Mouse (Mus musculus): ENCODE results near the gene Ccdc61.
"Not testable (repeated sequence)": the region's sequence is repeated elsewhere in the genome, so short reads cannot be mapped to it uniquely, and the experiment has no call there.

Gene Ccdc61

GRCm38 (mm10) chr7:18909797-18910196 is 418 bp downstream of the Ccdc61 start:
- no peak for DNase-seq (ENCODE audit: low spot score)

DNA sequence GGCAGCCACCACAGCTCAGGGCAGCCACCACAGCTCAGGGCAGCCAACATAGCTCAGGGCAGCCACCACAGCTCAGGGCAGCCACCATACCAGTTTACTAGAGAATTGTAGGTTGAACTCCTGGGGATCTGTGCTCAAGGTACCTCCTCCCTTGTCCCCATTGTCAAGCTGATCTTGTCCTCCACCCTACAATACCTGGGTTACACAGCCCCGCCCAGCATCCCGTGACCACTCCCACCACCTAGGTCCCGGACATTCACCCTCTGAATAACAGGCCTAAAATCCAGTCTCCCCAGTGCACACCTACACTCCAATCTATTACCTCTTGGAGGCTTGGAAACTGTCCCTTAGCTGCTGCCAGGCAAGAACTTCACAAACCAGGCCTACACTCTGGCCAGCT is 5.2 kb downstream of the Ccdc61 start:
- no peak for DNase-seq (ENCODE audit: low spot score)

DNA sequence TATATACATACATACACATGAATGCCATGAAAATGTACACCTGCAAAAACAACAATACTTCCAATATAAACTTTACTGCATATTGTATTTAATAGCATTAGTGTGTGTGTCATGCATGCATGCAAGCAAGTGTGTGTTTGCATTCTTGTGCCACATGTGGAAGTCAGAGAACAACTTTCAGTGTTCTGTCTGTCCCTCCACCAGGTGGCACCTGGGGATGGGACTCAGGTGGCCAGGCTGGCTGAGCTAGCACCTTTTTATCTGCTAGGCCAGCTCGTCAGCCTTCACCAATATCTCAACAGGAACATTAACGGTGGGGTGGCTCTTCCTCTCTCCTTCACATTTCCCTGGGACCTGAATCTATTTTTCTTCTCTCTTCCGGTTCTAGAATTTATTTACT is 7.7 kb downstream of the Ccdc61 start:
- DNase-seq (ENCODE audit: low spot score): no peak

DNA sequence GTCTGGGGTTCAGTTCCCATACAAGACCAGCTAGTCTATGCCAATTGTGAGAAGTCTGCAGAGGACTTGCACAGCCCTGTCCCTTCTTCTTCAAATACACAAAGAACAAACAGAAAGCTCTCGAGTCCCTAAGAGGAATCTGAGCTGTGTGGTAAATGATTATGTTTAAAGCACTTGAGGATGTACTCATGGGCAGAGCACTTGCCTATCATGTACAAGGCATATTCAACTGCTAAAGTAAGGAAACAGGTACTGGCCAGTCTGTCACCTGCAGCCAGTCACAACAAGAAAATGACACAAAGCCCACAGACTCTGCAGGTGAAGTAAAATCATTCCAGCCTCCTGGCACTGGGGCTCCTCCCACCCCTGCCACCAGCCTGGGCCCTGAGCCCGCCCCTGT is 9.7 kb downstream of the Ccdc61 start:
- DNase-seq (ENCODE audit: low spot score): no peak

- no peak for DNase-seq (ENCODE audit: low spot score)
Measured at GRCm38 (mm10) chr7:18896536-18896935, 13.7 kb downstream of the Ccdc61 start.

DNA sequence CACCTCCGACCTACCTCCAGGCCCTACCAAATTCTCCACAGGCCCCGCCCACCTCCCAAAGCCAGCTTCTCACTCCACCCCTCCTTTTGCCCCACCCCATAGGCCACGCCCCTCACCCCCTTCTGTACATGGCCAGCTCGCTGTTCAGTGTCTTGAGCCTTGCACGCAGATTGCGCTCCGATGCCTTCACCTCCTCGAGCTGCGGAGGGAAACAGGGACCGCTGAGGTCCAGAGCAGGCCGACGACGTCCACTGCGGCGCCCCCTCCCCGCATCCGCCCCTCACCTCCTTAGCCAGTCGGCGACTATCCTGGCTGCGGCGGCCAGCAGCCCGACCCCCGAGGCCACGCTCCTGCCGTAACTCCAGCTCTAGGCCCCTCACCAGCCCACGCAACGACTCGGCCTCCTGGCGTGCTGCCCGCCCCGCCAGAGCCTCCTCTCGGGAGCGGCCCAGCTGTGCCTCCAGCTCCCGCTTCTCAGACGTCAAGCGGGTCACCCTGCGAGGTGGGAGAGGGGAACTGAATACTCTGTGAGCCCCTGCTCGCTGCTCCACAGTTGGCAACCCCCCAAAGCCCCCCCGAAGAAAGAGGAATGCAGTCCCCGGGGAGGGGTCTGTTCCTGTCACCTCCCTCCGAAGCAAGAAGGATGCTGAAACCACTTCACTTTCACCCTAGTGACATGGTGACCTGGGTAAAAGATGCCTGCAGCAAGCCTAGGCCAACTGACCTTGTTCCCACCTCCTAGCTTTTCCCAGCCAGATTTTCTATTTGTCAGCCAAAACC is 16.4 kb downstream of the Ccdc61 start:
- DNase-seq (ENCODE audit: low spot score): no peak

GRCm38 (mm10) chr7:18893009-18893408 is 17.2 kb downstream of the Ccdc61 start:
- DNase-seq (ENCODE audit: low spot score): no peak

DNA sequence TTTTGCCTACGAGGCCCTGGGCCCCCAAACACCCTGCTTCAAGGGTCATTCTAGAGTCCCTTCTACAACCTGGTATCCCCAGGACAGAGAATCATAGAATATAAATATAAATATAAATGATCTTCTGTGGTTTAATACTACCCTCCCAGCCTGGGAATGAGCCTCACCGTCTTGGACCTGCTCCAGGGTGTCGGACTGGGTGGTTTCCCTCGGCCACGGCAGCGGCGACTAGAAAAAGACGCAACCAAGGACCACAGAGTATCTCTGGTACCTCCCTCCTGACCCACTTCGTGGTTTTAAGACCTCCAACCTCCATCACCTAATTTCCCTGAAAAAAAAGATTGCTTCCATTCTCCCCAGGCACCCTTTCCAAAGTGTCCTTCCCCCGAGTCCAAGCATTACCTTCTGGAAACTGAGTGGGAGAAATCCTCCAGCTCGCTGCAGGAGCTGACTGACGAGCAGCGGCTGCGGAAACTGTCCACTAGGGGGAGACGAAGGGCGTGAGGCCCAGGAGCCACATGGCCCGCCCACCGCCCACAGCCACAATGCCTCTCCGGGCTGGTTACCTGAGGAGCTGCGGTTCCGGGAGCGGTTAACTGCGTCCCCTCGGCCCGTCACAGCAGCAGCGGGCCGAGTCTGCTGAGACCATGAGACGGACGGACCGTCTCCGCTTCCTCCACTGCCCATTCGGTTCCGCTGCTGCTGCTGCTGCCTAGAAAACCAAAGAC is 18.2 kb downstream of the Ccdc61 start:
- DNase-seq (ENCODE audit: low spot score): peak; percentile 80

- DNase-seq (ENCODE audit: low spot score): no peak
Measured at GRCm38 (mm10) chr7:18890848-18891247, 19.4 kb downstream of the Ccdc61 start.

GRCm38 (mm10) chr7:18886963-18887362 is 23.3 kb downstream of the Ccdc61 start:
- no peak for DNase-seq (ENCODE audit: low spot score)

GRCm38 (mm10) chr7:18884745-18885422 is 25.3 kb downstream of the Ccdc61 start:
- no peak for DNase-seq (ENCODE audit: low spot score)

- DNase-seq (ENCODE audit: low spot score): no peak
Measured at GRCm38 (mm10) chr7:18883991-18884744, 26.0 kb downstream of the Ccdc61 start.

- no peak for DNase-seq (ENCODE audit: low spot score)
Measured at GRCm38 (mm10) chr7:18878691-18879090, 31.5 kb downstream of the Ccdc61 start.

GRCm38 (mm10) chr7:18875372-18875771 is 34.8 kb downstream of the Ccdc61 start:
- no peak for DNase-seq (ENCODE audit: low spot score)

DNA sequence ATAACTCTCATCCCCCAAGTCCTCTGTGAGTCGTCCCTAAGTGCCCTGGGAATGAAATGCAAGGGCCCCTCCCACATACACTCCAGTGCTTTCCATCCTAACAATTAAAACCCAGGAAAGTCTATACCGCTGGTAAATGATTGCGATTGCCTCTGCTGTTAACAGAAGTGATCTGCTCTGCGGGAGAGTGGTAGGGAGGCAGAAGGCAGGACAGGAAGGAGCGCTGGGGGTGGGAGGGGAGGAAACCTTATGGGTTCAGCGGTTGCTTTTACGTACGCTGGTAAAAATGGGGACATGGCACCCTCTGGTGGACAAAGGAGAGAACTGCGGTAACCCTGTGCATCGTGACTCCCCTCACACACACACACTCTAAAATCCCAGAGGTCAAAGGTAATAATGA is 37.0 kb downstream of the Ccdc61 start:
- no peak for DNase-seq (ENCODE audit: low spot score)

DNA sequence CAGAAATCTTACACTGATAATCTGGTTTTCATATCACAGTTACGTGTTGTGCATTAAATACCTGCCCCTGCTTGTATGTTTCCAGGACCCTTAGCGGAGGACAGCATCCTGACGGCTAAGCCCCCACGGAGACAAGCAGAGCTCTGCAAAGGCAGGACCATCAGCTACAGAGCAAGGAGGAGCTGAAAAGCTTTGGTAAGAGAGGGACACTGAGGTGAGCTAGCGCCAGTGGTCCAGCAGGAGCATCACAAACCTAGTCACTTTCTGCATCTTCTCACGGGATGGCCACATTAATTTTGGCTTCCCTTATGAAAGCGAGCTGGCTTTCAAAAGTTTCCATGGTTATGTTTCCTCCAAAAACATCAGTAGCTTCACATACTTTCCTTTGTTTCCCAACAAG is 37.4 kb downstream of the Ccdc61 start:
- DNase-seq (ENCODE audit: low spot score): no peak

DNA sequence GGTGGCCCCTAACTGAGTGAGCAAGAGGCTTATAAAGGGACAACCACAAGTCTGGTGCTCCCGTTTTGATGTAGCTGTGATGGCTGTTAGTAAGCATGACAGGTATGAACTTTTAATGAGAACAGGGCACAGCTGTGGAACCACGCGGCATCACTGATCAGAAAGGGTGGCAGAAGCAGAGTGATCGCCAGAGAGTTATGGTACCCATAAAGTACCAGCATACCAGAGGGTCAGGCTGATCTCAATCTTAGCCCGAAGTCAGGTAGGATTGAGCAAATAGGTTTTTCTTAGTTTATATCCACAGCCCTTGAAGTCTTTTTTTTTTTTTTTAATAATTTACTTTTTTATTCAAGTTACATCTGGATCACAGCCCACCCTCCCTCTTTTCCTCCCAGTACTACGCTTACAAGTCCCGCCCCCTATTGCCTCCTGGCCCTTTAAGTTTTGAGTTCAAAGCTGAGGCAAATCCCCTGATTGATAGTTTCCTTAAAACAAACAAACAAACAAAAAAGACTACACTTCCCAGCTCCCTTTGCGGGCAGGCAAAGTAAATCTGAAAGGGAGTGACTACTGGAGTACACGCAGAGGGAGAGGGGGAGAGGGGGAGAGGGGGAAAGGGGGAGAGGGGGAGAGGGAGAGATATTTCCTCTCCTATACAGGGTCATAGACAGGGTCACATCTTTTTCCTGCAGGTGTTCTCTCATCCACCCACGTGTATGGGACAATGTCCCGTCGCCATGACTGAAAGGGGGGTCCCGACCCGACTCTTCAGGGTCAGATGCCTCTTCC is 38.0 kb downstream of the Ccdc61 start:
- no peak for DNase-seq (ENCODE audit: low spot score)

- not testable (repeated sequence) for DNase-seq (ENCODE audit: low spot score)
Measured at GRCm38 (mm10) chr7:18871031-18871430, 39.2 kb downstream of the Ccdc61 start, which contains the start of gene Pglyrp1. Gene Pglyrp1, plus strand, starts transcription at chr7:18871331.

DNA sequence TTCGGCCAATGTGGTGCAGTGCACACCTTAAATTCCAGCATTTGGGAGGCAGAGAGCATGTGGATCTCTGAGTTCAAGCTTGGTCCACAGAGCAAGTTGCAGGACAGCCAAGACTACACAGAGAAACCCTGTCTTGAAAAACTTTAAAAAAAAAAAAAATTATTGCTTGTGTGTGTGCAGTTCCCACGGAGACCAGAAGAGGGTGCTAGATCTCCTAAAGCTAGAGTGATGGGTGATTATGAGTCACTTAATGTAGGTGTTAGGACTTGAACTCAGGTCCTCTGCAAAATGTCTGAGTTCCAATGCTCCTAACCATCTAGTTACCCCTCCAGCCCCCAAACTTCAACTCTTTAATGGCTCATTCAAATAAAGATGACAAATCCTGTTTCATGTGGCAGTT is 41.7 kb downstream of the Ccdc61 start:
- no peak for DNase-seq (ENCODE audit: low spot score)

DNA sequence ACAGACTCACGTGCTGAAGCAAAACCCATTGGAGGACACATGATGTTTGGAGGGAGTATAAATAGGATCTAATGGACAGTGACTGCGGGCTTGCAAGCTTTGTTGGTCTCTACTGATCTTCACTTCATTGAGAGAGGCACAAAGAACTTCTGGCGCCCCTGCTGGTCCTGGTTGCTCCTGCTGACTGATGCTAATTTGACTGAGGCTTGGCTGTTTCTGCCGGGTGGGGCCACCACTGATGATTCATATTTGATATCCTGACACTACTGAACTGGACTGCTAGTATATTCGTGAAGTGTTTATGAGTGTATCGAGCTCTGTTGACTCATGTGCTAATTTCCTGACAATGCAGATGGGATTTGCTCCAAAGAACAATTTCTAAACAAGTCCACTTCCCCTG is 47.4 kb downstream of the Ccdc61 start:
- DNase-seq (ENCODE audit: low spot score): no peak

- DNase-seq (ENCODE audit: low spot score): no peak
Measured at GRCm38 (mm10) chr7:18858310-18858916, 51.8 kb downstream of the Ccdc61 start.
